Mouse (Mus musculus) liver, postnatal 0 days (tissue): ENCODE measurements at regions not wholly inside any gene's neighbourhood (a gene's known extent, or its start where the extent isn't known, plus 50 kb on each side); places are given as distances from the start of the nearest gene placed in this dataset.

Experiments
- ATAC-seq: fragments of 200-750 bp; cut with Nextera tagmentation; 2 replicates; pipeline ENCODE4 v1.8.0; 2017; ENCODE audit warnings: mild to moderate bottlenecking, moderate library complexity
- DNase-seq: peaks from one replicate; pipeline ENCODE4 v3.0.0-alpha.2; 2016
- H3K27ac ChIP-seq: fragments of 300-500 bp; sonication (generic); 2 replicates; pipeline ENCODE4 v1.5.1; 2014; ENCODE audit warnings: antibody characterized with exemption, moderate library complexity, mild to moderate bottlenecking, low read depth
- H3K27me3 ChIP-seq: fragments of 300-500 bp; sonication (generic); 2 replicates; pipeline ENCODE4 v1.6.1; 2014; ENCODE audit warnings: low read length, control low read depth, mixed read lengths; ENCODE audit not compliant: insufficient read depth
- H3K36me3 ChIP-seq: fragments of 300-500 bp; sonication (generic); replicated peaks from 2 replicates; pipeline ENCODE4 v1.6.1; 2014; ENCODE audit warnings: mild to moderate bottlenecking, control low read depth, low read length, moderate library complexity, mixed read lengths; ENCODE audit not compliant: insufficient read depth
- H3K4me1 ChIP-seq: fragments of 300-500 bp; sonication (generic); 2 replicates; pipeline ENCODE4 v1.6.1; 2014; ENCODE audit warnings: antibody characterized with exemption, mild to moderate bottlenecking, control low read depth; ENCODE audit not compliant: insufficient read depth
- H3K4me2 ChIP-seq: fragments of 300-500 bp; sonication (generic); 2 replicates; pipeline ENCODE4 v1.6.1; 2014; ENCODE audit warnings: low read depth, mild to moderate bottlenecking, low read length, moderate library complexity, mixed read lengths
- H3K4me3 ChIP-seq: fragments of 300-500 bp; sonication (generic); 2 replicates; pipeline ENCODE4 v1.5.1; 2014; ENCODE audit warnings: low read depth, low read length
- H3K9ac ChIP-seq: fragments of 300-500 bp; sonication (generic); replicated peaks from 2 replicates; pipeline ENCODE4 v1.6.1; 2014; ENCODE audit warnings: mild to moderate bottlenecking, moderate library complexity
- H3K9me3 ChIP-seq: fragments of 300-500 bp; sonication (generic); 2 replicates; pipeline ENCODE4 v1.6.1; 2016; ENCODE audit warnings: mild to moderate bottlenecking, control low read depth, low read length, mixed read lengths
- CTCF ChIP-seq: sonication (generic); IDR thresholded peaks from 2 replicates; pipeline ENCODE4 v1.5.1; 2016; ENCODE audit warnings: antibody characterized with exemption, low read depth
- EP300 ChIP-seq: IDR thresholded peaks from 2 replicates; pipeline ENCODE4 v1.6.1; 2016; ENCODE audit warnings: antibody characterized with exemption, low read depth, mild to moderate bottlenecking
- WGBS: fragments of 180-500 bp; shearing (Covaris S2); extraction: QIAGEN DNeasy Blood & Tissue Kit; methylation state at CpG from one replicate; pipeline ENCODE4 v1.1.7; 2014; ENCODE audit not compliant: insufficient replicate concordance; 5-methylcytosine and 5-hydroxymethylcytosine counted together

GRCm38 (mm10) chr2:168842261-168842740 lies 74.6 kb upstream of the Sall4 start:
- 6% methylated on average over 15 of the region's 15 CpGs for WGBS

GRCm38 (mm10) chr2:168841713-168842045 lies 73.9 kb upstream of the Sall4 start:
- WGBS, result 2% methylated on average over 11 of the region's 11 CpGs
- DNase-seq, result no peak
- no peaks in the 10 kb centered on the region for H3K9me3 ChIP-seq

More at GRCm38 (mm10) chr2:168842261-168842740, 74.6 kb upstream of the Sall4 start:
- no peak for TF ChIP-seq EP300
- TF ChIP-seq CTCF, result peak; percentile 42
- Histone ChIP-seq H3K4me3 (no peak overlapping the region), H3K9me3 (no peaks in the 10 kb centered on the region), H3K4me2 (peak overlapping the region; percentile 31), H3K27ac (no peak overlapping the region), H3K36me3 (no peaks in the 10 kb centered on the region), H3K9ac (no peak overlapping the region), H3K27me3 (peaks cover 39% of the 10 kb centered on the region), H3K4me1 (no peaks in the 10 kb centered on the region)
- peak; percentile 36; the same call in 1 of the 2 replicates for ATAC-seq
- DNase-seq, result peak; percentile 40

GRCm38 (mm10) chr2:168840853-168841712 lies 73.3 kb upstream of the Sall4 start:
- no peaks in the 10 kb centered on the region for H3K9me3 ChIP-seq
- WGBS, result 9% methylated on average over 19 of the region's 19 CpGs
- no peak overlapping the region for H3K9ac ChIP-seq
- peak overlapping the region; percentile 31; the same call in 1 of the 2 replicates for H3K4me2 ChIP-seq
- ATAC-seq, result no peak
- TF ChIP-seq EP300 (no peak), CTCF (no peak)
- H3K27me3 ChIP-seq, result peaks cover 39% of the 10 kb centered on the region
- H3K4me3 ChIP-seq, result no peak overlapping the region
- H3K27ac ChIP-seq, result no peak overlapping the region
- no peaks in the 10 kb centered on the region for H3K36me3 ChIP-seq
- no peaks in the 10 kb centered on the region for H3K4me1 ChIP-seq
- DNase-seq, result no peak

More at GRCm38 (mm10) chr2:168841713-168842045, 73.9 kb upstream of the Sall4 start:
- Histone ChIP-seq H3K27me3 (peaks cover 39% of the 10 kb centered on the region), H3K36me3 (no peaks in the 10 kb centered on the region), H3K4me1 (no peaks in the 10 kb centered on the region), H3K9ac (no peak overlapping the region), H3K4me3 (no peak overlapping the region; the same call in 1 of the 2 replicates), H3K27ac (no peak overlapping the region), H3K4me2 (peak overlapping the region; percentile 31)
- no peak for TF ChIP-seq CTCF
- TF ChIP-seq EP300, result no peak
- no peak for ATAC-seq

- H3K4me3 ChIP-seq, result peak overlapping the region; percentile 27
- 3% methylated on average over 24 of the region's 24 CpGs for WGBS
- no peaks in the 10 kb centered on the region for H3K36me3 ChIP-seq
- no peak for DNase-seq
- no peak overlapping the region for H3K27ac ChIP-seq
- H3K4me2 ChIP-seq, result peak overlapping the region; percentile 63
- no peaks in the 10 kb centered on the region for H3K4me1 ChIP-seq
- peaks cover 39% of the 10 kb centered on the region for H3K27me3 ChIP-seq
- TF ChIP-seq EP300 (no peak), CTCF (no peak)
- ATAC-seq, result no peak
- no peak overlapping the region for H3K9ac ChIP-seq
- no peaks in the 10 kb centered on the region for H3K9me3 ChIP-seq
These were observed 72.3 kb upstream of the Sall4 start for GRCm38 (mm10) chr2:168839811-168840655.

- no peak overlapping the region for H3K9ac ChIP-seq
- peaks cover 39% of the 10 kb centered on the region for H3K27me3 ChIP-seq
- ATAC-seq (no peak), DNase-seq (no peak)
- no peaks in the 10 kb centered on the region for H3K4me1 ChIP-seq
- H3K36me3 ChIP-seq, result no peaks in the 10 kb centered on the region
- no peak overlapping the region for H3K27ac ChIP-seq
- no peaks in the 10 kb centered on the region for H3K9me3 ChIP-seq
- no peak overlapping the region for H3K4me3 ChIP-seq
- 15% methylated on average over 6 of the region's 6 CpGs for WGBS
- TF ChIP-seq EP300, result no peak
- TF ChIP-seq CTCF, result no peak
- no peak overlapping the region for H3K4me2 ChIP-seq
These were observed 71.5 kb upstream of the Sall4 start for GRCm38 (mm10) chr2:168839221-168839620.

GRCm38 (mm10) chr2:168838681-168839080 lies 70.9 kb upstream of the Sall4 start:
- 18% methylated on average over 12 of the region's 12 CpGs for WGBS
- peaks cover 39% of the 10 kb centered on the region for H3K27me3 ChIP-seq
- no peak overlapping the region for H3K4me2 ChIP-seq
- TF ChIP-seq EP300 (0 out of 2 replicates have a peak, but pooled peaks have one; percentile 21), CTCF (no peak)
- ATAC-seq (no peak), DNase-seq (no peak)
- H3K4me1 ChIP-seq, result no peaks in the 10 kb centered on the region
- H3K4me3 ChIP-seq, result no peak overlapping the region
- no peaks in the 10 kb centered on the region for H3K36me3 ChIP-seq
- H3K27ac ChIP-seq, result no peak overlapping the region
- H3K9me3 ChIP-seq, result no peaks in the 10 kb centered on the region
- H3K9ac ChIP-seq, result no peak overlapping the region
